Mouse (Mus musculus) stomach, embryonic 15.5 days (tissue): ENCODE data around the gene Ppfia4. TPM values are rescaled to one million over a fixed set of nuclear protein-coding genes. Genes with fewer than 3 reads are reported as not detected.
A peak's percentile ranks its signal among the peaks of the same experiment; 100 is the strongest.

Experiments used
- ATAC-seq: fragments of 200-750 bp; cut with Nextera tagmentation; 2 replicates; pipeline ENCODE4 v1.8.0; 2017; ENCODE audit warnings: low read depth, moderate number of reproducible peaks, moderate TSS enrichment; ENCODE audit not compliant: insufficient read depth, low FRiP score
- H3K27ac ChIP-seq: fragments of 300-500 bp; sonication (generic); 2 replicates; pipeline ENCODE4 v1.5.1; 2015; ENCODE audit warnings: mild to moderate bottlenecking, inconsistent platforms
- H3K27me3 ChIP-seq: fragments of 300-500 bp; sonication (generic); replicated peaks from 2 replicates; pipeline ENCODE4 v1.6.1; 2015; ENCODE audit warnings: inconsistent platforms
- H3K36me3 ChIP-seq: fragments of 300-500 bp; sonication (generic); 2 replicates; pipeline ENCODE4 v1.6.1; 2015; ENCODE audit warnings: inconsistent platforms
- H3K4me1 ChIP-seq: fragments of 300-500 bp; sonication (generic); 2 replicates; pipeline ENCODE4 v1.6.1; 2015; ENCODE audit warnings: inconsistent platforms
- H3K4me2 ChIP-seq: fragments of 300-500 bp; sonication (generic); 2 replicates; pipeline ENCODE4 v1.6.1; 2015; ENCODE audit warnings: mild to moderate bottlenecking, inconsistent platforms
- H3K4me3 ChIP-seq: fragments of 300-500 bp; sonication (generic); replicated peaks from 2 replicates; pipeline ENCODE4 v1.5.1; 2015; ENCODE audit warnings: inconsistent platforms
- H3K9ac ChIP-seq: fragments of 300-500 bp; sonication (generic); 2 replicates; pipeline ENCODE4 v1.6.1; 2015; ENCODE audit warnings: inconsistent platforms
- H3K9me3 ChIP-seq: fragments of 300-500 bp; sonication (generic); 2 replicates; pipeline ENCODE4 v1.6.1; 2016; ENCODE audit warnings: inconsistent platforms
- WGBS: fragments of 180-500 bp; shearing (Covaris S2); methylation state at CpG from one replicate; pipeline ENCODE4 v1.1.7; 2015; 5-methylcytosine and 5-hydroxymethylcytosine counted together
- polyA plus RNA-seq: library from polyadenylated mRNA; unstranded; fragments of >200 nt; fragmentation: Nextera tagmentation; extraction: Ambion mirVana; gene quantifications from 2 replicates; pipeline ENCODE4 v1.2.1, GENCODE M21; 2015

The Ppfia4 gene
- polyA plus RNA-seq, 1 experiment from 2014 or later, result 5.8 TPM

DNA sequence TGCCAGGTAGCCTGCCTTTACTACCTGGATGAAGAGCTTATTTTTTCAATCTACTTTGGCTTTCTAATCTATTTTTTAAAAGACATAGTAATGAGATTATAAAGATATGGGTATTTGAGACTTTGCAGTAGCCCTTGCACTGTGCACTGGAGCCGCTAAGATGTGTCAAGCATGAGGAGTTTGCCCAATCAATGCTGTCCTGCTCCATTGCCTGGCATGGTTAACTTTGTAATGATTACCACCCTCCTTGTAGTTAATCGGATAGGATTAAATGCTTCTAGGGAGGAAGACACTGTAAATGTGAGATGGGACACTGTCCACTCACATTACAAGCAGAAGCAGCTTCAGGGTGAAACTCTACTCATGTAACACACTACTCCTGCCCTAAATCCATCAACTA, 20.6 kb upstream of the Ppfia4 start:
- H3K36me3 ChIP-seq, result peaks cover 32% of the 10 kb centered on the region
- H3K9me3 ChIP-seq, result no peaks in the 10 kb centered on the region
- no peak overlapping the region for H3K4me3 ChIP-seq
- H3K9ac ChIP-seq, result no peak overlapping the region
- H3K4me1 ChIP-seq, result peaks cover 3% of the 10 kb centered on the region; the same call in 1 of the 2 replicates
- H3K27ac ChIP-seq, result no peak overlapping the region
- H3K27me3 ChIP-seq, result no peaks in the 10 kb centered on the region
- H3K4me2 ChIP-seq, result no peak overlapping the region
- WGBS, result 97% methylated on average over 2 of the region's 2 CpGs
- ATAC-seq, result no peak

- Histone ChIP-seq H3K4me1 (peaks cover 5% of the 10 kb centered on the region), H3K9ac (no peak overlapping the region), H3K4me2 (no peak overlapping the region), H3K27ac (no peak overlapping the region), H3K27me3 (no peaks in the 10 kb centered on the region), H3K36me3 (peaks cover 29% of the 10 kb centered on the region), H3K4me3 (no peak overlapping the region), H3K9me3 (no peaks in the 10 kb centered on the region)
- 91% methylated on average over 9 of the region's 9 CpGs for WGBS
- no peak for ATAC-seq
These were observed 15.1 kb upstream of the Ppfia4 start for GRCm38 (mm10) chr1:134347791-134348190.

DNA sequence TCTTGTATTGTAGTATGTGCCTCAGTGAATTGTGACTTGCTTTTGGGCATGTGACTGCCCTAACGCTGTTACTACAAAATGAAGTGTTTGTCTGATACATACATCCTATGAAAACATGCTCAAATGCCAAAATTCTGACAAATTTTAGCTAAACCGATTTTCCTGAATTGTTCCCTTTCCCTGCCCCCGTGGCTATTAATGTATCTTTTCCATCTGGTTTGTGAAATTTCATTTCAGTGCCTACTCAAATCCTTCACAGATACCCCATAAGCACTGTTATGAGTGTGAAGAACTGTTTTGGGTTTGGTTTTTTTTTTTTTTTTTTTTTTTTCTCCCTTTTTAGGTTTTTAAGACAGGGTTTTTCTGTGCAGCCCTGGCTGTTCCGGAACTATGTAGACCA, 12.3 kb upstream of the Ppfia4 start:
- no peak for ATAC-seq
- Histone ChIP-seq H3K9ac (no peak overlapping the region), H3K9me3 (no peaks in the 10 kb centered on the region), H3K27me3 (no peaks in the 10 kb centered on the region), H3K4me2 (peak overlapping the region; percentile 94), H3K27ac (no peak overlapping the region), H3K36me3 (peaks cover 16% of the 10 kb centered on the region), H3K4me1 (peaks cover 5% of the 10 kb centered on the region), H3K4me3 (peak overlapping the region; percentile 54)
- 73% methylated on average over 4 of the region's 4 CpGs for WGBS

- Histone ChIP-seq H3K4me1 (peaks cover 5% of the 10 kb centered on the region), H3K9ac (peak overlapping the region; percentile 63), H3K27ac (peak overlapping the region; percentile 31), H3K9me3 (no peaks in the 10 kb centered on the region), H3K4me3 (peak overlapping the region; percentile 54), H3K4me2 (peak overlapping the region; percentile 94), H3K27me3 (no peaks in the 10 kb centered on the region), H3K36me3 (peaks cover 9% of the 10 kb centered on the region)
- ATAC-seq, result peak; percentile 95
- 2% methylated on average over 53 of the region's 54 CpGs for whole genome bisulfite sequencing
These were observed 11.6 kb upstream of the Ppfia4 start for GRCm38 (mm10) chr1:134344005-134344950.

DNA sequence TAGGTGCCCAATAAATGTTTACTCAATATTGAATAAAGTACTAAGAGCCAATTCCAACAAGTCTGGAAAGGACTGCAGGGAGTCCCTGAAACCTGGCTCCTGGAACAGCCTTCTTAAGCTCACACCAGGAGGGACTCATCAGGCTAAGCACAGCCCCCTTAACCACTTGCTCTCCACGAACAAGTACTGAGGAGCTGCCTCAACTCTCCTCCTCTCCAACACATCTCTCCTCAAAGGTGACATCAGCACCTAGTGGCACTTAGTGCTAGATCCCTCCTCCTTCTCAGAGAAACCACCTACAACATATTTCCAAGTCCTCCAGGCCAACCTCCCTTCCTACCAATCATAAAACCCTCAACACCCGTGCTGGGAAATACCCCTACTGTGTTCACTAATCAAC, 10.8 kb upstream of the Ppfia4 start:
- no peak for ATAC-seq
- WGBS, result 19% methylated on average over 2 of the region's 2 CpGs
- peak overlapping the region; percentile 54 for H3K4me3 ChIP-seq

DNA sequence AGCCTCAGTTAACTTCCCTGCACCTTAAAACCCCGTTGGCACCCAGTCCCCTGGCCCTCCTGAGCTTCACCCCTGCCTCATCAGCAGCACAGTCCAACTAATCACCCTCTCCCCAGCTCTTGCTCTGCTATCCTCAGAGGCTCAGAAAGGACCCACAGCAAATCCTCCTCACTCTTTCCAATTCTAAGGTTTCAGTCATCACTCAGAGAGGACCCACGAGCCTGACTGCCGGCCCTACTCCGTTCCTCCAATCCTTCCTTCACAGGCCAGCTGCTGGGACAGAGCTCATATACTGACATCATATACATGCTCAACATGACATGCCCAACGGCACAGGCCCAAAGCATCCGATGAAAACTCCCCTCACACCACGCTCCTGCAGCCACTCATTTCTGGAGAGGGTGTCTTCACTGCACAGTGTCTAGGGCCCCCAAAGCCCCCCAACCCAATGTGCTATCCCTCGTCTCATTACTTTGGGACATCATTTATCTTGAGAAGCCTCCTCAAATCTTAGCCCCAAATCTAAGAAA, 10.1 kb upstream of the Ppfia4 start:
- Histone ChIP-seq H3K4me1 (peaks cover 5% of the 10 kb centered on the region), H3K4me3 (no peak overlapping the region), H3K4me2 (no peak overlapping the region), H3K36me3 (peaks cover 7% of the 10 kb centered on the region), H3K27me3 (no peaks in the 10 kb centered on the region), H3K9me3 (no peaks in the 10 kb centered on the region), H3K27ac (no peak overlapping the region), H3K9ac (no peak overlapping the region)
- WGBS, result 75% methylated on average over 8 of the region's 8 CpGs
- ATAC-seq, result no peak

More for the DNA sequence above, 10.8 kb upstream of the Ppfia4 start:
- Histone ChIP-seq H3K27ac (no peak overlapping the region), H3K4me2 (peak overlapping the region; percentile 94), H3K4me1 (peaks cover 5% of the 10 kb centered on the region), H3K9ac (no peak overlapping the region), H3K36me3 (peaks cover 9% of the 10 kb centered on the region), H3K9me3 (no peaks in the 10 kb centered on the region), H3K27me3 (no peaks in the 10 kb centered on the region)

DNA sequence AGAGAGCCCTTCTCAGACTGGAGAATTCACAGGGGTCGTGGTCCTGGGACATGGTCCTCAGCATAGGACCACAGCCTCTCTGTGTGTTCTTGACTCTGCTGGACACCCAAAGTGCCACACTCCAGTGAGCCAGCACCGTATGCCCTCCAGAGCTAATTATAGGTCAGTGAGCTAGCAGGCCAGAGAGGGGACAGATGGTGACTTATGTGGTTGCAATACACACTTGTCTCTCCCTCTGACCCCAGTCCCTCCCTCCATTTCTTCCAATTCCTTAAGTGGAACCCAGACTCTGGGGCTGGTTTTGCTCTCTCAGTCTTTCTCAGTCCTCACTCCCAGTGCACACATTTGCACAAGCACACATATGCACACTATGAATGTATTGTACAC, 9.5 kb upstream of the Ppfia4 start:
- no peak overlapping the region for H3K4me3 ChIP-seq
- WGBS, result 53% methylated on average over 2 of the region's 2 CpGs
- H3K27ac ChIP-seq, result no peak overlapping the region
- no peak overlapping the region for H3K9ac ChIP-seq
- H3K27me3 ChIP-seq, result no peaks in the 10 kb centered on the region
- H3K4me2 ChIP-seq, result no peak overlapping the region
- peaks cover 5% of the 10 kb centered on the region for H3K4me1 ChIP-seq
- H3K9me3 ChIP-seq, result no peaks in the 10 kb centered on the region
- ATAC-seq, result no peak
- H3K36me3 ChIP-seq, result peaks cover 3% of the 10 kb centered on the region; the same call in 1 of the 2 replicates

GRCm38 (mm10) chr1:134341641-134342277, 9.0 kb upstream of the Ppfia4 start:
- Histone ChIP-seq H3K27ac (no peak overlapping the region), H3K4me3 (no peak overlapping the region), H3K9ac (no peak overlapping the region), H3K27me3 (no peaks in the 10 kb centered on the region), H3K9me3 (no peaks in the 10 kb centered on the region), H3K4me1 (peaks cover 5% of the 10 kb centered on the region), H3K36me3 (no peaks in the 10 kb centered on the region), H3K4me2 (no peak overlapping the region)
- WGBS, result 68% methylated on average over 5 of the region's 5 CpGs
- no peak for ATAC-seq

GRCm38 (mm10) chr1:134339757-134340619, 7.3 kb upstream of the Ppfia4 start:
- no peak for ATAC-seq
- 91% methylated on average over 18 of the region's 18 CpGs for WGBS
- H3K4me3 ChIP-seq, result no peak overlapping the region
- H3K27ac ChIP-seq, result no peak overlapping the region
- no peak overlapping the region for H3K9ac ChIP-seq
- no peak overlapping the region for H3K4me2 ChIP-seq
- no peaks in the 10 kb centered on the region for H3K9me3 ChIP-seq
- peaks cover 5% of the 10 kb centered on the region for H3K4me1 ChIP-seq
- H3K27me3 ChIP-seq, result no peaks in the 10 kb centered on the region
- no peaks in the 10 kb centered on the region for H3K36me3 ChIP-seq

GRCm38 (mm10) chr1:134339162-134339561, 6.4 kb upstream of the Ppfia4 start:
- Histone ChIP-seq H3K4me1 (peaks cover 2% of the 10 kb centered on the region), H3K4me3 (no peak overlapping the region), H3K36me3 (no peaks in the 10 kb centered on the region), H3K27me3 (no peaks in the 10 kb centered on the region), H3K9ac (no peak overlapping the region), H3K4me2 (no peak overlapping the region), H3K9me3 (no peaks in the 10 kb centered on the region), H3K27ac (no peak overlapping the region)
- no peak for ATAC-seq
- 85% methylated on average over 7 of the region's 7 CpGs for WGBS

DNA sequence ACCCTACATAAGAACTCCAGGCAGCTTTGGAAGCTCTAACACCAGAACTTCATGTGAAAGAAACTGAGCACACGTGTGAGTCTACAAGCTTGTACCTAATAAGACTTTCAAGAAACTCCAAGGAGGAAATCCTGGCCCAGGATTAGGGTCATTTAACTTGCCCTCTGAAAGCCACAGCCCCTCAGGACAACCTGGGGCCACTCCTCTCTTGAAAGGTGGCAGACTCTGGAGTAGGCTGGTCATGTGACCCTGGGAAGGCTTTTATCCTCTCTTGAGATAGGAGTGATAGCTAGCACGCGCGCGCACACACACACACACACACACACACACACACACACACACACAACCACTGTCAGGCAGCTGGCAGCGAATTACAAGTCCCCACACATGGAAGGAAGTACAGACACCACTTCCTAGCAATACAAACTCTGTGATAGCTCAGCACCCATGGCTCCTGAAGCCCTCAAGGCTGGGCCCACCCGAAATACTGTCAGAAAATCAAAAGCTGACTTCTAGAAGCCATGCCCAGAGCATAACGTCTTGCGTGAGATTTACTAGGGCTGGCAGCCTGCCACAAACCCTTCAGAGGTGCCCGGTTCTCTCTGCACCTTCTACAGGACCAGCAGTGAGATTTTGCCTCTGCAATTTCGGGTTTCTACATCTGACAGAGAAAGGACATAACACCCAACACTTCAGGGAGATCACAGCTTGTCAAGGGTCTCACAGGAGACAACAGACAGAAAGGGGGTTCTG, 4.4 kb upstream of the Ppfia4 start:
- H3K27ac ChIP-seq, result no peak overlapping the region
- no peak overlapping the region for H3K9ac ChIP-seq
- 65% methylated on average over 11 of the region's 11 CpGs for WGBS
- no peaks in the 10 kb centered on the region for H3K36me3 ChIP-seq
- H3K4me2 ChIP-seq, result no peak overlapping the region
- H3K27me3 ChIP-seq, result no peaks in the 10 kb centered on the region
- no peak overlapping the region for H3K4me3 ChIP-seq
- H3K9me3 ChIP-seq, result no peaks in the 10 kb centered on the region
- ATAC-seq, result no peak
- peaks cover 8% of the 10 kb centered on the region; the same call in 1 of the 2 replicates for H3K4me1 ChIP-seq
